Mouse (Mus musculus) liver, adult 2 months (tissue): ENCODE data around the gene 1700030J22Rik. TPM values are rescaled to one million over a fixed set of nuclear protein-coding genes. Genes with fewer than 3 reads are reported as not detected.

ENCODE experiments used
- DNase-seq: peaks from one replicate; pipeline ENCODE4 v3.0.0-alpha.2; 2011; ENCODE audit warnings: low read depth, low spot score; ENCODE audit errors: extremely low read depth
- H3K27ac ChIP-seq: fragments of 200-500 bp; replicated peaks from 2 replicates; pipeline ENCODE4 v1.5.1; 2012; ENCODE audit warnings: low read depth, mild to moderate bottlenecking, control low read depth, inconsistent platforms, low read length; ENCODE audit not compliant: insufficient read depth
- H3K27me3 ChIP-seq: fragments of 200-500 bp; 2 replicates; pipeline ENCODE4 v1.6.1; 2012; ENCODE audit warnings: mild to moderate bottlenecking, moderate library complexity, low read length, inconsistent platforms; ENCODE audit not compliant: control insufficient read depth, insufficient read depth
- H3K36me3 ChIP-seq: fragments of 200-500 bp; 2 replicates; pipeline ENCODE4 v1.6.1; 2012; ENCODE audit warnings: low read length, inconsistent platforms; ENCODE audit not compliant: control insufficient read depth, insufficient read depth
- H3K4me1 ChIP-seq: fragments of 200-500 bp; 2 replicates; pipeline ENCODE4 v1.6.1; 2011; ENCODE audit warnings: low read length; ENCODE audit not compliant: control insufficient read depth, insufficient read depth
- H3K4me3 ChIP-seq: fragments of 200-500 bp; 2 replicates; pipeline ENCODE4 v1.5.1; 2011; ENCODE audit warnings: low read depth, mild to moderate bottlenecking, control low read depth, low read length, moderate library complexity; ENCODE audit not compliant: insufficient read depth
- H3K79me2 ChIP-seq: fragments of 200-500 bp; 2 replicates; pipeline ENCODE4 v1.6.1; 2012; ENCODE audit warnings: inconsistent platforms, mild to moderate bottlenecking, low read length, moderate library complexity; ENCODE audit not compliant: control insufficient read depth, insufficient read depth
- H3K9ac ChIP-seq: fragments of 200-500 bp; 2 replicates; pipeline ENCODE4 v1.6.1; 2012; ENCODE audit warnings: low read depth, mild to moderate bottlenecking, control low read depth, inconsistent platforms, low read length
- CTCF ChIP-seq: fragments of 200-500 bp; IDR thresholded peaks from 2 replicates; pipeline ENCODE4 v1.5.1; 2011; ENCODE audit warnings: low read depth, low read length, control low read depth
- POLR2A ChIP-seq: fragments of 200-500 bp; IDR thresholded peaks from 2 replicates; pipeline ENCODE4 v1.6.1; 2011; ENCODE audit warnings: low read length, control low read depth; ENCODE audit not compliant: insufficient read depth; ENCODE audit errors: extremely low read depth
- WGBS: fragments of 180-500 bp; shearing (Covaris S2); methylation state at CpG from one replicate; pipeline ENCODE4 v1.1.7; 2018; 5-methylcytosine and 5-hydroxymethylcytosine counted together
- polyA plus RNA-seq: library from polyadenylated mRNA; depleted of rRNA; stranded (reverse); fragments of >200 nt; gene quantifications from 2 replicates; pipeline ENCODE4 v1.2.3, GENCODE M21; 2012; rRNA removed
- total RNA-seq: library from RNA; depleted of rRNA; stranded (reverse); fragments of >200 nt; gene quantifications from 2 replicates; pipeline ENCODE4 v1.2.3, GENCODE M21; 2014; rRNA removed

The 1700030J22Rik gene
- total RNA-seq = 0.13 and 0.18 TPM in 2 replicates
- 0.15 and 0.20 TPM in 2 replicates for polyA plus RNA-seq

DNA sequence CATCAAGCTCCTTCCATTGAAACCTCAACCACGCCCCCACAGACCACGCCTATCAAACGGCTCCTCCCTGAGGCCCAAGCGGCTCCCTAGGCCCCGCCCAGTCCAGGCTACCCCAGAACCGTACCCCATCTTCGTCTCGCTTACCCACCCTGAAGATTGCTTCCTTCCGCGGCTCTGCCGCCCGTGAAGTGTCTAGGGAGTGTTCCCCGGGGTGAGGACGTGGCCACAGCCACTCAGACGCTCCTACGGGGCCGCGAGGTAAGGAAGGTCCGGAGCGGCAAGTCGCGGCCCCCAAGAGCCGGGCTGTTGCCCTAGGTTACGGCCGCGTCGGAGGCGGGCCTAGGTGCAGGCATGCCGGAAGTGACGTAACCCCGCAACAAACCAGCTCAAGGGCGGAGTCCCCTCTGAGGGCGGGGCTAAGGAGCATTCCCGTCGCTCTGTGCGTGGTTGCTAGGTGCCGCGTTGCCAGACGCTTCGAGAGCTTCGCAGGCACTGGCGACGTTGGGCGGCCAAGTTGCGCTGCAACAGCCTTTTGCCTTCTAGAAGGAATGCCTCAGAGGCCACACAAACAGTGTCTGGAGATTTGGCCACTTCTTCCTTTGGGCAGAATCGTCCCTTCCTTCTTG is at the start of gene 1700030J22Rik:
Gene 1700030J22Rik (minus strand): TSS at position 329 of the 626 bp plus-strand sequence.
- H3K4me3 ChIP-seq = peak within 1 kb of the TSS; percentile 75
- H3K9ac ChIP-seq = peak within 1 kb of the TSS; percentile 61
- no peaks in the 10 kb centered on the region for H3K27me3 ChIP-seq
- peak; percentile 92 for DNase-seq
- H3K79me2 ChIP-seq = no peaks in the 10 kb centered on the region
- TF ChIP-seq POLR2A (no peak), CTCF (peak; percentile 60)
- H3K27ac ChIP-seq = no peak within 1 kb of the TSS
- WGBS = under 1% methylated on average over 46 of the region's 46 CpGs
- peaks cover 7% of the 10 kb centered on the region for H3K36me3 ChIP-seq
- peaks cover 4% of the 10 kb centered on the region; the same call in 1 of the 2 replicates for H3K4me1 ChIP-seq

DNA sequence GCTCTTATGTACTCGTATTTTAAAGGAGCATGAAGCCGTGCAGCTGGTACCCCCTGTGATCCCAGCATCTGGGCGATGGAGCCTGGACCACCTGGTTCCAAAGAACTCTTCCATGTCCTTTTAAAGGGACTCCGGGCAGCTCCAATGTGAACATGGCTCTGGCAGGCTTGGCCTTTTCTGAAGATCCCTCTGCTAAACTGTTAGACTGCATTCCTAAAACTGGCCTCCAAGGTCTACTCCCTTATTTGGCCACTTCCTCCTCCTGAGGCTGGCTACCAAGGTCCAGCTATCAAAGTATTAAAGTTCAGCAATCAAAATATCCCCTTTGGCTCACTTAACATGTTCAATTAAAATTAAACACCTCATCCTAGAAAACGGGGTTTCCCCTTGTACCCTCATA is 48.8 kb upstream of the 1700030J22Rik start:
- no peak overlapping the region for H3K4me3 ChIP-seq
- H3K4me1 ChIP-seq = no peaks in the 10 kb centered on the region
- WGBS = 89% methylated on average over 5 of the region's 5 CpGs
- H3K9ac ChIP-seq = no peak overlapping the region
- no peaks in the 10 kb centered on the region for H3K36me3 ChIP-seq
- no peaks in the 10 kb centered on the region for H3K79me2 ChIP-seq
- TF ChIP-seq CTCF (no peak), POLR2A (no peak)
- no peaks in the 10 kb centered on the region for H3K27me3 ChIP-seq
- H3K27ac ChIP-seq = no peak overlapping the region
- DNase-seq = no peak

DNA sequence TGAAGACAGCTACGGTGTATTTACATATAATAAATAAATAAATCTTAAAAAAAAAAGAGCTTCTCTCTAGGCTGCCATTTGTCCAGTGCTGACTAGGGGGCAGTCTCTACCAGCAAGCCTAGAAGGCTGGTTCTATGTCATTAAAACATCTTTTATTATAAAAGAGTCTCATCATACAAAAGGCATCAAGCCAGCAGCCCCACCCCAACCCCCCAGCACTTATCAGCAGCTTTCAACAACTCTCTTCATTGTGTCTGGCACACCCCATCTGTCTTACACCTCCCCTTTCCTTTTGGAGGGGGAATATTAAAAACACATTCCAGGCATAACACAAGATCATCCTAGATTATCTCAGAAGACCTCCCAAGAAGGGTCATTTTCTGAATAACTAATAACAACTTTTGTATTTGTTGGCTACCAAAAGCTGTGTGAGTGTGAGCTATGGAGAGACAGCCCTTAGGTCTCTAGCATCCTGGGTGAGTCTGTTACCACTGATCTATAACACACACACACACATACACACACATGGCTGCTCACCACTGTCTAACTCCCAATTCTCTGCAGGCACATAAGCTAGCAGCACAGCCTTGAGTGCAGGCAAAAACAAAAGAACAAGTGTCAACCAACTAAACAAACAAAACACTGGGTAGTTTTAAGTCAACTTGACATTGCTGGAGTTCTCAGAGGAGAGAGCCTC is 43.7 kb upstream of the 1700030J22Rik start:
- Histone ChIP-seq H3K27ac (no peak overlapping the region), H3K27me3 (no peaks in the 10 kb centered on the region), H3K79me2 (no peaks in the 10 kb centered on the region), H3K4me1 (no peaks in the 10 kb centered on the region), H3K4me3 (no peak overlapping the region), H3K36me3 (no peaks in the 10 kb centered on the region), H3K9ac (no peak overlapping the region)
- TF ChIP-seq CTCF (no peak), POLR2A (no peak)
- no peak for DNase-seq
- whole genome bisulfite sequencing = 68% methylated on average over 1 of the region's 1 CpGs

DNA sequence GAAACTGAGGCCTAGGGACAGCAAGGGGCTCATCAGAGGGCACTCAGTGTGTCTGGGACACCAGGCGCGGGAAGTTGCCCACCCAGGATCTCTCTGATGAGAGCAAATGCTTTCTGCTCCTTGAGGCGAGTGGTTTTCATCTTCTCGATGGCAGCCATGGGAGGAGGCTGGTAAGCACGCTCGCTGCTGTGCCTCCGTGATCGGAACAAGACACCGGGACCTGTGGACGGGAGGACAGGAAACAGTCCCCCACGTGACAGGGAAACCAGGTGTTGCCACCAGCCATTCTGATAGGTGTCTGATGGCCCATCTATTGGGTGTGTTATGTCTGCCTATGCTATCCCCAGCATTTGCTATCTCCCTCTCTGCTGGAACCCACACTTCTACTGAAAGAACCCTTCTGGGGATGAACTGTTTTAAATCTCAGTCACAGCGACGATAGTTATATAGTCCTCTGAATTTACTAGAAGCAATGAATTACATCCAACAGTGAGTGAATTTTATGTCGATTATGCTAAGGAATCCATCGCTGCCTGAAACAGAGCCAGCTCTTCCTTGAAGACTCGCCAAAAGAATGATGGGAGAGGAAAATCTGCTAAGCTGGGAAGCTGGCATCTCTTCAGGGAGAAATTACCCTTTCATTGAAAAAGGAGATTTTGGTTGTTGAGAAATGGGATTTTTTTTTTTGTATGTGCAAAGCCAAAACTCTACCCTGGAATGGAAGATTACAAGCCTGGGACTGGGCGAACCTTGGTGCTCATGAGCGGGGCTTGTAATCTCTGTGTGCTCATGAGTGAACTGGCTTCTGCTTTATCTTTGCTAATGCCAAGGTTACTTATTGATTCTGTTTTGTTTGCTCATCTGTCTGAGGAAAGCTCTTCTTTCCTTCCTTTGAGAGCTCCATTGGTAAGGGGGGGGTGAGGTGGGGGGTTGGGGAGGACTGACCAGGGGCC is 40.8 kb upstream of the 1700030J22Rik start:
- no peak for TF ChIP-seq POLR2A
- no peak for TF ChIP-seq CTCF
- no peaks in the 10 kb centered on the region for H3K79me2 ChIP-seq
- 87% methylated on average over 18 of the region's 18 CpGs for WGBS
- H3K9ac ChIP-seq = no peak overlapping the region
- no peak overlapping the region for H3K27ac ChIP-seq
- H3K27me3 ChIP-seq = no peaks in the 10 kb centered on the region
- DNase-seq = no peak
- no peaks in the 10 kb centered on the region for H3K36me3 ChIP-seq
- no peaks in the 10 kb centered on the region for H3K4me1 ChIP-seq
- no peak overlapping the region for H3K4me3 ChIP-seq

GRCm38 (mm10) chr8:117017896-117018295 is 39.1 kb upstream of the 1700030J22Rik start:
- TF ChIP-seq CTCF (no peak), POLR2A (no peak)
- H3K27me3 ChIP-seq = no peaks in the 10 kb centered on the region
- no peak overlapping the region for H3K4me3 ChIP-seq
- no peak overlapping the region for H3K27ac ChIP-seq
- H3K9ac ChIP-seq = no peak overlapping the region
- H3K79me2 ChIP-seq = no peaks in the 10 kb centered on the region
- no peak for DNase-seq
- WGBS = 95% methylated on average over 4 of the region's 4 CpGs
- no peaks in the 10 kb centered on the region for H3K4me1 ChIP-seq
- H3K36me3 ChIP-seq = no peaks in the 10 kb centered on the region

DNA sequence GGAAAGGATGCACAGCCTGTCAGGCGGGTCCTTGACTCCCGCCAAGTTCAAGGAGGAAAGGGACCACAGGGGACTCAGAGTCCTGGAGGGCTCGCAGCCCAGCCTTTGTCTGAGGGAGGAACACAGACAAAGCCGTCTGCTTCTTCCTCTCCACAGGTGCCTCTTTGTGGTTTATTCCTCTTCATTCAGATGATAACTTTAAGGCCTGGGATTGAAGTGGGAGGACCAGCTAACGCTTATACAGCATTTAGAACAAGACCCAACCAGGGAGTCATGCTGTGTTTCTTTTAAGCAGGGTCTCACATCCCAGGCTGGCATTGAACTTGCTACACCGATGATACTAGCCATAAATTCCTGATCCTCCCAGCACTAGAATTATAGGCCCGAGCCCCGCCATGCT is 38.2 kb upstream of the 1700030J22Rik start:
- Histone ChIP-seq H3K27ac (no peak overlapping the region), H3K9ac (no peak overlapping the region), H3K4me3 (no peak overlapping the region), H3K4me1 (no peaks in the 10 kb centered on the region), H3K27me3 (no peaks in the 10 kb centered on the region), H3K79me2 (no peaks in the 10 kb centered on the region), H3K36me3 (no peaks in the 10 kb centered on the region)
- DNase-seq = no peak
- TF ChIP-seq POLR2A (no peak), CTCF (no peak)
- WGBS = 83% methylated on average over 8 of the region's 8 CpGs
